Mouse (Mus musculus): ENCODE measurements around the gene Slc35b1.
"Not testable (repeated sequence)": the region's sequence is repeated elsewhere in the genome, so short reads cannot be mapped to it uniquely, and the experiment has no call there.

Gene Slc35b1

GRCm38 (mm10) chr11:95393500-95393816 lies 9.0 kb downstream of the Slc35b1 start:
- DNase-seq (ENCODE audit: low spot score in 2 of 2): no peak

- no peak for DNase-seq (ENCODE audit: low spot score in 2 of 2)
Measured at GRCm38 (mm10) chr11:95394112-95394511, 9.6 kb downstream of the Slc35b1 start.

- DNase-seq (ENCODE audit: low spot score in 2 of 2): no peak
Measured at GRCm38 (mm10) chr11:95396548-95396947, 12.1 kb downstream of the Slc35b1 start.

- DNase-seq (ENCODE audit: low spot score in 2 of 2): peak; percentile 63 to 90
Measured at GRCm38 (mm10) chr11:95397843-95398835, 13.6 kb downstream of the Slc35b1 start.

- no peak for DNase-seq (ENCODE audit: low spot score in 2 of 2)
Measured at GRCm38 (mm10) chr11:95399520-95400020, 15.1 kb downstream of the Slc35b1 start.

- no peak for DNase-seq (ENCODE audit: low spot score in 2 of 2)
Measured at GRCm38 (mm10) chr11:95401568-95401967, 17.1 kb downstream of the Slc35b1 start.

GRCm38 (mm10) chr11:95402196-95402595 lies 17.7 kb downstream of the Slc35b1 start:
- no peak for DNase-seq (ENCODE audit: low spot score in 2 of 2)

- no peak for DNase-seq (ENCODE audit: low spot score in 2 of 2)
Measured at GRCm38 (mm10) chr11:95402658-95403101, 18.2 kb downstream of the Slc35b1 start.

GRCm38 (mm10) chr11:95403382-95404340 lies 19.2 kb downstream of the Slc35b1 start:
- DNase-seq (ENCODE audit: low spot score in 2 of 2): no peak

GRCm38 (mm10) chr11:95405771-95406170 lies 21.3 kb downstream of the Slc35b1 start:
- no peak for DNase-seq (ENCODE audit: low spot score in 2 of 2)

GRCm38 (mm10) chr11:95406398-95406797 lies 21.9 kb downstream of the Slc35b1 start:
- not testable (repeated sequence) for DNase-seq (ENCODE audit: low spot score in 2 of 2)

- no peak for DNase-seq (ENCODE audit: low spot score in 2 of 2)
Measured at GRCm38 (mm10) chr11:95409450-95410112, 25.1 kb downstream of the Slc35b1 start.

- DNase-seq (ENCODE audit: low spot score in 2 of 2): no peak
Measured at GRCm38 (mm10) chr11:95411453-95412013, 27.0 kb downstream of the Slc35b1 start.

GRCm38 (mm10) chr11:95412615-95413014 lies 28.1 kb downstream of the Slc35b1 start:
- DNase-seq (ENCODE audit: low spot score in 2 of 2): no peak

- peak; percentile 94 for DNase-seq (ENCODE audit: low spot score in 2 of 2)
Measured at GRCm38 (mm10) chr11:95413641-95414535, 29.4 kb downstream of the Slc35b1 start, which contains the start of gene Spop. Gene Spop, plus strand, starts transcription at chr11:95414080.

GRCm38 (mm10) chr11:95414536-95415161 lies 30.2 kb downstream of the Slc35b1 start:
- peak; percentile 93 to 97 for DNase-seq (ENCODE audit: low spot score in 2 of 2)

- no peak for DNase-seq (ENCODE audit: low spot score in 2 of 2)
Measured at GRCm38 (mm10) chr11:95415931-95416330, 31.4 kb downstream of the Slc35b1 start.

- DNase-seq (ENCODE audit: low spot score in 2 of 2): no peak
Measured at GRCm38 (mm10) chr11:95417341-95417740, 32.8 kb downstream of the Slc35b1 start.

GRCm38 (mm10) chr11:95420880-95421435 lies 36.5 kb downstream of the Slc35b1 start:
- no peak for DNase-seq (ENCODE audit: low spot score in 2 of 2)
